Mouse (Mus musculus) lung, adult 18-20 months (tissue): ENCODE measurements around the gene Tmprss9.

Experiments
- DNase-seq, 2 experiments: peaks; one replicate each; pipeline ENCODE4 v3.0.0; 2022; ENCODE audit warnings: mixed read lengths in 2 of 2

Tmprss9 gene

DNA sequence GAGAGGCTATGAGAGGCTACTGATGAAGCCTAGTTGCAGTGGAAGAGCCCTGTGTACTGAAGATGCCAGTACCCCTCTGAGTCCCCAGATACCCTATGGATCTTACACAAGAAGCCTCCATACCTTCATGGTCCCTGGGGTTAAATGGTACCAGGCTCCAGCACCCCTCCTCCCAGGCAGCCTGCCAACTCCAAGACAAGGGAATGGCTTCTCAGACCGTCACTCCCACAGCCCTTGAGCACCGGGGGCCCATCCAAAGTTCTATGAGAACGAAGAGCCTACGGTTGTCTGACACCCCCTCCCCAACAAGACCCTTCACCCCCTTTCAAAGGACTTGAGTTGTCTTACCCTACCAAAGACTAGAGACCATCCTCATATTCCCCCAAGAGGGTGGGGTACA lies 44.1 kb downstream of the Tmprss9 start:
- no peak for DNase-seq

DNA sequence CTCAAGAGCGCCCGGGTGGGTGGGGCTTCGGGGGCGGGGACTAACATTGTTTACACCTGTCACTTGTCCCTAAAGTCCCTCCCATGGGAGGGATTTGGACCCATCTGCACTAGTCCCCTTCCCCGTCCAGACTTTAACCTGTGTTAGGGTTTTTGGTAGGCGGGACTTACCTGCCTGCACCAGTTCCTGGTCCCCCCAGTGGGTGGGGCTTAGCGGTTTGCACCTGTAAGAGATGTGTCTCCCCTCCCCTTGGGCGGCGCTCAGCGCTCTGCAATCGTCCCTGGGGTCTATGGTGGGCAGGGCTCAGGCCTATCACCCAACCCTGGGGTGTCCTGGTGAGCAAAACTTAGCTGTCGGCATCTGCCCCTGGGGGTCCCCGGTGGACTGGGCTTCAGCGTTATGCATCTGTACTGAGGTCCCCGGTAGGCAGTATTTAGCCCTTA lies 45.7 kb downstream of the Tmprss9 start:
- no peak for DNase-seq

DNA sequence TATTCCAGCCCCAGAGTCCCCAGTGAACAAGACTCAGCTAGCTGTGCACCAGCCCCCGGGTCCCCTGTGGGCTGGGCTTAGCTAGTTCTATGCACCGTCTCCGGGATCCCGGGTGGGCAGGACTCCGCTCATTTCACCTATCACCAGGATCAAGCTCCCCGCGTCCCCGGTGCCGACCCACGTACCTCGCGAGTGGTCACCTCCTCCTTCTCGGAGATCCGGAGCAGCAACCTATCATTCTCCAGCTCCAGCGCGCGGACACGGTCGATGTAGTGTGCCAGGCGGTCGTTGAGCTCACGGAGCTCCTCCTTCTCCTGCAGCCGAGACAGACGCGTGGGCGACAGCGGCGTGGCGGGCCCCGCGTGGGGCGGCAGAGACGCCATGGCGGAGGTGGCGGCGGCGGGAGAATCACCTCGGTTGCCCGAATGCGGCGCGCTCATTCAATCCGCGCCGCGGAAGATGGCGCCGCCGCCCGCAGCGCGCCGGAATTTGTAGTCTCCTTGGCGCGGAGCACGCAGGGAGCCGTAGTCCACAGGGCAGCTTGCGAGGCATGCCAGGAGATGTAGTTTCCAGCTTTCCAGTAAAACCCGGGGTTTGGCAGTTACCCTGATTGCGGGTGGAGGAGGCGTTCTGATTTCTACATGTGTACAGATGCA lies 46.3 kb downstream of the Tmprss9 start, which contains the start of gene Lmnb2:
TSS of gene Lmnb2 (minus strand) at position 467 of the 656 bp plus-strand sequence.
- DNase-seq, result peak; percentile 66 to 70

- DNase-seq, result peak in 1 of 2 experiments; percentile 57
Observed at GRCm38 (mm10) chr10:80921923-80922322, 50.3 kb downstream of the Tmprss9 start.

GRCm38 (mm10) chr10:80925472-80925871 lies 53.8 kb downstream of the Tmprss9 start:
- no peak for DNase-seq

DNA sequence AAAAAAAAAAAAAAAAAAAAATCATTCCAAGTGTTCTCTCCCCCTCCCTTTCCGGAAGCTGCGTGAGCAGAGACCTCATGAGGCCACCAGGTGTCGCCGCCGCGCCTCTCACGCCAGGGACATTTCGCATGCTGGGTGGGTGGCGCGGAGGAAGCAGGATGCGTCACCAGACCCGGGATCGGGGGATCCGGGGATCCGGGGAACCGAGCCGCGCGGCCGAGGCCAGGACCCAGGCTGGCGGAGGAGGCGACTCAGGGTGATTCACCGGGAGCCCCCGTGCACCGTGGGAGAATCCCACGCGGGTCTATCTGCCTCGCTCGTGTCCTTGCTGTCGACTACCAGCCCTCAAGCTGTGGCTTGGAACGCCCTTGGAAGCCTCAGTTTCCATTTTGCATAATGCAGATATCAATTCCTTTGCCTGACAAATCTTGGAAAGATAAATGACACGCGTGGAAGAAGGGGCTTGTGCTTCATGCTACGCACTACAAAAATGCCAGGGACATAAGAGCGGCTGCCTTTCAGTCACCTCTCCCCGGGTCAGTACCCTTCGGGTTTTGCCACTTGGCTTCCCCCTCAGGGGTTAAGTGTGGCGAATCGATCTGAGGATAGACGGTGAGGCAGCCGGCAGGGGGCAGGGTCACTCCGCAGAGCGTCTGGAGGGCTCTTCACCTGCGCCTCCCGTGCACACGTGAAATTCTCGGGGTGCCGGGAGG lies 57.1 kb downstream of the Tmprss9 start:
- peak; percentile 90 to 93 for DNase-seq

GRCm38 (mm10) chr10:80929299-80930226 lies 57.9 kb downstream of the Tmprss9 start, which contains the start of gene Gadd45b:
Gene Gadd45b (plus strand): TSS chr10:80930073.
- DNase-seq, result peak; percentile 99

GRCm38 (mm10) chr10:80930361-80931152 lies 58.9 kb downstream of the Tmprss9 start:
- peak; percentile 51 to 53 for DNase-seq

GRCm38 (mm10) chr10:80931153-80931671 lies 59.6 kb downstream of the Tmprss9 start:
- peak; percentile 44 to 60 for DNase-seq

GRCm38 (mm10) chr10:80931695-80932094 lies 60.0 kb downstream of the Tmprss9 start:
- peak in 1 of 2 experiments; percentile 34 for DNase-seq

DNA sequence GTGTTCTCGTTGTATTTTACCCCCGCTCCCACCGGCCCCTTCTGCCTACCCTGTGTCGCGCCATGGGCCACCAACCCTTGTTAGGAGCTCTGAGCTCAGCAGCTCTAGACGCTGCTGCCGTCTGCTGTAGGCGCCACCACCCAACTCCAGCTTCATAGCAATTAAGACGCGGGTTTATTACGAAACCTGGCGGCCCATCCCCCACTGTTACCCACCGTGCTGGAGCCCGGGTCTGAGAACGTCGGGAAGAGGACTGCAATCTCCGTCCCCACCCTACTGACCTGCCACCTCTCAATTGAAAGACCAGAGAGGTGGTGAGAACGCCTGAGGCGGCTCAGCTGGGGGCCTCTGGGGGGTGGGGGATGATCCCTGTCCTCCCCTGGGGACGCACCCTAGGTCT lies 60.6 kb downstream of the Tmprss9 start:
- peak; percentile 70 to 75 for DNase-seq

DNA sequence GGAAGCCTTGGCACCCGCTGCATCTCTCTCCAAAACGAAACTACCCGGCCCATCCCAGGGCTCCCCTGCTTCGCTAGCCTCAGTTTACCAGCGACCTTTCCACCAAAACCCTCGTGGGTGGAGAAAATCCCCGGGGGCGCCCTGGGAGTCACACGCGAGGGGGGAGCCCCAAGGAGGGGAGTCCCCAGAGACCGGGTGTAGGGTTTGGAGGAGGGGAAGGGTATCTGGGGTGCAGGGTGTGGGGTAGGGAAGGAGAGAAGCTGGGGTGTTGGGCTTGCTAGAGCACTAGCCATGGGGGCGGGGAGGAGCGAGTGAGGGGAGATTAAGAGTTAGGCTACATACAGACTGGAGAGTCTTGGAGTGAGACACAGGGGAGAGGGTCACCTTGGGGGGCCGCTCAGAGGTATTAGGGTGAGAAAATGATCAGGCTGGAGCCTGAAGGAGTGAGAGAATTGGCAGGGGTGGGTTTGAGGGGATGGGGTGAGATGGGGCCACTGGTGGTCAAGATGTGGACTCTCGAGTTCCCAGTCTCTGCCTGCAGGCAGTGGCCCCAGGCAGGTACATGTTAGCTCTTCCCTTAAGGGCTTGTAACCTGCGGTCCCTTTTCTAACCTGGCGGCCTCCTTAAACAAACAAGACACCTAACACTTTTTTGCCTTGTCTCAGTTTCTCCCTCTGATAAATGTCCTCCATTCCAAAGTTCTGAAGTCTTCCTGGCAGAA lies 61.2 kb downstream of the Tmprss9 start:
- DNase-seq, result peak in 1 of 2 experiments; percentile 33

GRCm38 (mm10) chr10:80933421-80933979 lies 61.9 kb downstream of the Tmprss9 start:
- peak; percentile 72 to 82 for DNase-seq

DNA sequence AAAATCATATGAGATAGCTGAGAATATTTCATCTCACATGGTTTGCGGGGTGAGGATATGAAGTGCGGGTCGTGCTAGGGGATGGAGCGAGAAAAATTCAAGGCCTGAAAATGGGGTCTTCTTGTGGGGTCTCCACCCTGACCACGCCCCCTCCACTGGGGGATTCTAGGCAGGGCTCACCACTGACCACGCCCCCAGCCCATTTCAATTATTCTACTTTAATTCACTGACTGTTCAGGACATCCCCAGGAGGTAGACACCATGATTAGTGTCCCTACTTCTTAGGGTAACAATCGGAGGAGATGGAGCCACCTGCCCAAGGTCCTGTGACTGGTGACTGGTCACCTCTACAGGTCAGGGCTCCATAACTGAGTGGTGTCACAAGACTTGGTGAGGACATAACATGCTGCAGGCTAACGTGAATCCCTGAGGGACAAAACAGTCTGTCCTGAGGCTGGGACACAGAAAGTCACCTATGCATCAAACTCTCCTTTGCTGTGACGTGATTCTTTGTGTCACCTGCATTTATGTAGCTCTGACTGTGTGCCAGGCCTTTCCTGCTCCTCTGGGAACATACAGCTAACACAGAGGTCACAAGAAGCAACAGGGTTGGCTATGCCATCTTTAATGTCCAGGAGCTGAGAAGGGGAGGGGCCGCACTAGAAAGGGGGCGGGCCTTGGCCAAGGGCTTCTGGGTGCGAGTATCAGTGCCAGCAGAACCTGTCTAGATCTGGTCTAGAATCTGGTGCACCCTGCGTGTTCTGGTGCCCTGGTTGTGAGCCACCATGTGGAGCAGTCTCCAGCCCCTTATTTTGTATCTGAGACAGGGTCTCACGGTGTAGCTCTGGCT lies 62.7 kb downstream of the Tmprss9 start:
- DNase-seq, result peak in 1 of 2 experiments; percentile 43

- DNase-seq, result no peak
Observed at GRCm38 (mm10) chr10:80935241-80935640, 63.6 kb downstream of the Tmprss9 start.

GRCm38 (mm10) chr10:80935698-80936097 lies 64.0 kb downstream of the Tmprss9 start:
- DNase-seq, result no peak

DNA sequence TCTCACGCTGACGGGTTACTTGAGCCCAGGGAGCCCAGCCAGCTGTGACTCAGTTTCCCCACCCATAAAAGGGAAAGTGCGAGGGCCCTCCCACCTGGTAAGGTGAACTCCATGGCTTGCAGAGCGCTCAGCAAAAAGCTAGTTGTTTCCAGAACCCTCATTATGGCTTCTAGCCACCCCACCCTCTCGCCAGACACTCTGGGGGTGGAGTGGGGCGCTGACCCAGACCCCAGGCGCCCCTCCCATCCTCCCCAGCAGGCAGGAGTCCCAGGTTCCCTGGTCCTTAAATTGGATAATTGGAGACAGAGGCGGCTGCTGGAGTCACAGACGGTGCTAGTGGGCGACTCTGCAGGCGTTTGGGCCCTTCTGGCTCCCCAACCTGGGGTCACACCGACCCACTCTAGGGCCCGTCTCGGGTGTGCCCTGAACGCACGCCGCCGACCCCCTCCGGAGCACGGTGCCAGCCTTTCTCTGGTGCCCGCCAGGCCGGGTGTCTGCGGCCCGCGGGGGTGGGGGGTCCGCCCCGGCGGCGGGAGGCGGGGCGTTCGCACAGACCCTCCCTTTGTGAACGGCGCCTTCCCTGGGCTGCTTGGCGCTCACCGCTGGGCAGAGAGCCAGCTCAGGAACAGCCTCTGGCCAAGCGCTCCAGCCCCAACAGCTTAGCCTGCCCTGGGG lies 64.6 kb downstream of the Tmprss9 start:
- peak; percentile 80 to 84 for DNase-seq

DNA sequence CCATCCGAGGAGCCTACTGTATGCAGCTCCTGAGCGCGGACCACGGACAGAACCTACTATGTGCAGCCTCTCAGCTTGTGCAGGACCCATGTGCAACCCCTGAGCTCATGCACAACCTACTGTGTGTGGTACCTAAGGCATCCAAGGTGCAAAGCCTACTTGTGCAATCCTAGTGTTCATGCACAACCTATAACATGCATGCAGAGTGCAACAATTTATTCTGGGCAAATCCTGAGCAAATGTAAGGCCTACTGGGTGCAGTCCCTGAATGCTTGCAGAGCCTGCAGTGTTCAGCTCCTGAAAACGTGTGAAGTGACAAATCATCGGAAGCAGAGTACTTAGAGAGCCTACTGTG lies 65.1 kb downstream of the Tmprss9 start:
- no peak for DNase-seq

GRCm38 (mm10) chr10:80937646-80938045 lies 66.0 kb downstream of the Tmprss9 start:
- peak; percentile 93 to 96 for DNase-seq
